Mouse (Mus musculus): Measurements from ENCODE around the gene Ilvbl. TPM values are rescaled to one million over a fixed set of nuclear protein-coding genes. Genes with fewer than 3 reads are reported as not detected.
A peak's percentile ranks its signal among the peaks of the same experiment; 100 is the strongest.
"Not testable (repeated sequence)": the region's sequence is repeated elsewhere in the genome, so short reads cannot be mapped to it uniquely, and the experiment has no call there.

Ilvbl gene
- 42.7 and 46.0 TPM in 2 replicates for polyA plus RNA-seq (2014; fragmentation: Nextera tagmentation; extraction: Ambion mirVana)

GRCm38 (mm10) chr10:78574250-78575104 is at the start of gene Ilvbl:
Gene Ilvbl, plus strand, starts transcription at chr10:78574346.
- under 1% methylated on average over 51 of the region's 51 CpGs for WGBS

DNA sequence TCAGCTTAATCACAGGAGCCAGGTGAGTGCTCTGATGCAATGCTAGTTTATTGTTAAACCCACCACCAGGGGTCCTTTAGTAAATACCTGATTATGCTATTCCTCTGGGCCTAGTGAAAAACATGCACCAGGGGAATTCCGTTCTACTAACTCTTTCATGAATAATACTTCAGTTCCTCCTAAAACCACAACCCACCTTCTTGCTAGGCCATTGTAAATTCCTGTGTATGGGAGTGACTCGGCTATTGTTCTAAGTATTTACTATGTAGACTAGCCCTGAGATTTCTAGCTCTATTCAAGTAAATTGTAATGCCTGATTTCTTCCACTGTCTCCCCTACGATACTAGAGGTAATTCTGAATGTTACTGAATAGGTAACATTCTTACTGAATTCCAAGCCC is 49.1 kb upstream of the Ilvbl start:
- not testable (repeated sequence) for H3K27me3 ChIP-seq (ENCODE audit: control insufficient read depth, insufficient read depth, low read length); H3K4me2 ChIP-seq (replicated peaks); H3K4me3 ChIP-seq (replicated peaks; ENCODE audit: low read length); H3K9me3 ChIP-seq (ENCODE audit: control insufficient read depth, low read length); DNase-seq (ENCODE audit: low spot score); ATAC-seq (ENCODE audit: low FRiP score); H3K4me1 ChIP-seq (replicated peaks; ENCODE audit: control insufficient read depth, insufficient read depth, low read length); H3K27ac ChIP-seq; H3K36me3 ChIP-seq (replicated peaks; ENCODE audit: control insufficient read depth, insufficient read depth); H3K9ac ChIP-seq
- 52% methylated on average over 3 of the region's 3 CpGs for WGBS

More at GRCm38 (mm10) chr10:78574250-78575104, at the start of gene Ilvbl:
- Histone ChIP-seq H3K9me3 (ENCODE audit: control insufficient read depth, low read length) (no peaks in the 10 kb centered on the region), H3K4me3 (replicated peaks; ENCODE audit: low read length) (peak within 1 kb of the TSS; percentile 43), H3K27me3 (ENCODE audit: control insufficient read depth, insufficient read depth, low read length) (no peaks in the 10 kb centered on the region), H3K4me1 (replicated peaks; ENCODE audit: control insufficient read depth, insufficient read depth, low read length) (peaks cover 7% of the 10 kb centered on the region; the same call in 1 of the 2 replicates), H3K9ac (peak within 1 kb of the TSS; percentile 59), H3K27ac (peak within 1 kb of the TSS; percentile 76), H3K36me3 (replicated peaks; ENCODE audit: control insufficient read depth, insufficient read depth) (peaks cover 28% of the 10 kb centered on the region), H3K4me2 (replicated peaks) (peak within 1 kb of the TSS; percentile 59)
- DNase-seq (ENCODE audit: low spot score) (peak; percentile 93), ATAC-seq (ENCODE audit: low FRiP score) (peak; percentile 93)

- H3K4me3 ChIP-seq (replicated peaks; ENCODE audit: low read length), result no peak overlapping the region
- no peak overlapping the region for H3K4me2 ChIP-seq (replicated peaks)
- H3K4me1 ChIP-seq (replicated peaks; ENCODE audit: control insufficient read depth, insufficient read depth, low read length), result no peaks in the 10 kb centered on the region
- H3K27ac ChIP-seq, result no peak overlapping the region
- DNase-seq (ENCODE audit: low spot score) (no peak), ATAC-seq (ENCODE audit: low FRiP score) (no peak)
- H3K9me3 ChIP-seq (ENCODE audit: control insufficient read depth, low read length), result no peaks in the 10 kb centered on the region
- WGBS, result 67% methylated on average over 4 of the region's 4 CpGs
- no peaks in the 10 kb centered on the region for H3K36me3 ChIP-seq (replicated peaks; ENCODE audit: control insufficient read depth, insufficient read depth)
- H3K9ac ChIP-seq, result no peak overlapping the region
- no peaks in the 10 kb centered on the region for H3K27me3 ChIP-seq (ENCODE audit: control insufficient read depth, insufficient read depth, low read length)
Observed at GRCm38 (mm10) chr10:78525511-78525910, 48.6 kb upstream of the Ilvbl start.

GRCm38 (mm10) chr10:78540943-78541342 is 33.2 kb upstream of the Ilvbl start:
- Histone ChIP-seq H3K4me3 (replicated peaks; ENCODE audit: low read length) (no peak overlapping the region), H3K4me2 (replicated peaks) (no peak overlapping the region), H3K4me1 (replicated peaks; ENCODE audit: control insufficient read depth, insufficient read depth, low read length) (no peaks in the 10 kb centered on the region), H3K27ac (no peak overlapping the region), H3K36me3 (replicated peaks; ENCODE audit: control insufficient read depth, insufficient read depth) (no peaks in the 10 kb centered on the region), H3K27me3 (ENCODE audit: control insufficient read depth, insufficient read depth, low read length) (no peaks in the 10 kb centered on the region), H3K9ac (no peak overlapping the region), H3K9me3 (ENCODE audit: control insufficient read depth, low read length) (no peaks in the 10 kb centered on the region)
- no peak for ATAC-seq (ENCODE audit: low FRiP score)
- 70% methylated on average over 2 of the region's 2 CpGs for whole genome bisulfite sequencing
- DNase-seq (ENCODE audit: low spot score), result no peak

GRCm38 (mm10) chr10:78565070-78565469 is 9.1 kb upstream of the Ilvbl start:
- Histone ChIP-seq H3K36me3 (replicated peaks; ENCODE audit: control insufficient read depth, insufficient read depth) (no peaks in the 10 kb centered on the region), H3K4me1 (replicated peaks; ENCODE audit: control insufficient read depth, insufficient read depth, low read length) (no peaks in the 10 kb centered on the region), H3K9me3 (ENCODE audit: control insufficient read depth, low read length) (no peaks in the 10 kb centered on the region), H3K9ac (no peak overlapping the region), H3K27ac (no peak overlapping the region), H3K4me2 (replicated peaks) (no peak overlapping the region), H3K27me3 (ENCODE audit: control insufficient read depth, insufficient read depth, low read length) (no peaks in the 10 kb centered on the region), H3K4me3 (replicated peaks; ENCODE audit: low read length) (no peak overlapping the region)
- 94% methylated on average over 1 of the region's 1 CpGs for WGBS
- no peak for DNase-seq (ENCODE audit: low spot score)
- ATAC-seq (ENCODE audit: low FRiP score), result no peak

DNA sequence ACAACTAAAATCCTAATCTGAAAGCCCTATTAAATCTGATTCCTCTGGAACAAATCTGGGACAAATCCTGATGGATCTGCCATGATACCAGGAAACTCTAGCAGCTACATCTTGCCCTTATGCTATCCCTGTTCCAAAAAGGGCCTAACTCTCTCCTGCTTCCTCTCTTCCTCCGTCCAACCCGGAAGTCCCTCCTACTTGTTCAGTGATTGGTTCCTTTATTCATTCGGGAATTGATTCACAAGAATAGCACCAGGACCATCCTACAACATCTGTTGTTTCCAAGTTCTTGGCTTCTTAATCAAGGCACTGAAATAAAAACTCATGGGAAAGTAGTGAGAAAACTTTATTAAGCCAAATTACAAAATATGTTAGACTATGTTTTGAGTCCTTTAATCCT is 5.0 kb upstream of the Ilvbl start:
- H3K4me1 ChIP-seq (replicated peaks; ENCODE audit: control insufficient read depth, insufficient read depth, low read length), result no peaks in the 10 kb centered on the region
- no peak overlapping the region for H3K4me2 ChIP-seq (replicated peaks)
- no peak overlapping the region for H3K27ac ChIP-seq
- H3K36me3 ChIP-seq (replicated peaks; ENCODE audit: control insufficient read depth, insufficient read depth), result no peaks in the 10 kb centered on the region
- H3K9ac ChIP-seq, result no peak overlapping the region
- 89% methylated on average over 3 of the region's 3 CpGs for WGBS
- no peak overlapping the region for H3K4me3 ChIP-seq (replicated peaks; ENCODE audit: low read length)
- no peaks in the 10 kb centered on the region for H3K27me3 ChIP-seq (ENCODE audit: control insufficient read depth, insufficient read depth, low read length)
- ATAC-seq (ENCODE audit: low FRiP score), result no peak
- no peaks in the 10 kb centered on the region for H3K9me3 ChIP-seq (ENCODE audit: control insufficient read depth, low read length)
- DNase-seq (ENCODE audit: low spot score), result no peak

DNA sequence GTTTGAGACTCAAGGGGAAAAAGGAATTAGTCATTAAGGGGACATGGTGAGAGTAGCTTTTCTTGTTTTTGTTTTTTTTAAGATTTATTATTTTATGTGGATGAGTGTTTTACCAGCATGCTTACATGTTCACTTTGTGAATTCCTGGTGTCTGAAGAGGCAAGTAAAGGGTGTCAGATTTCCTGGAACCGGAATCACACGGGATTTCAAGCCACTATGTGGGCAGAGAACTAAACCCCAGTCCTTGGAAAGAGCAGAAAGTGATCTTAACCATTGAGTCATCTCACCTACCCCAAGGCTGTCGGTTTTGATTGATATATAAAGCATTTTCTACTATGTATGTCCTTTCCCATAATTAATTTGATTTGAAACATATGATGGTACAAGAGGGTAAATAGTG is 4.5 kb upstream of the Ilvbl start:
- no peak overlapping the region for H3K4me3 ChIP-seq (replicated peaks; ENCODE audit: low read length)
- no peak overlapping the region for H3K4me2 ChIP-seq (replicated peaks)
- no peaks in the 10 kb centered on the region for H3K9me3 ChIP-seq (ENCODE audit: control insufficient read depth, low read length)
- no peaks in the 10 kb centered on the region for H3K36me3 ChIP-seq (replicated peaks; ENCODE audit: control insufficient read depth, insufficient read depth)
- no peaks in the 10 kb centered on the region for H3K27me3 ChIP-seq (ENCODE audit: control insufficient read depth, insufficient read depth, low read length)
- H3K27ac ChIP-seq, result no peak overlapping the region
- DNase-seq (ENCODE audit: low spot score) (no peak), ATAC-seq (ENCODE audit: low FRiP score) (no peak)
- WGBS, result 66% methylated on average over 3 of the region's 3 CpGs
- H3K4me1 ChIP-seq (replicated peaks; ENCODE audit: control insufficient read depth, insufficient read depth, low read length), result no peaks in the 10 kb centered on the region
- H3K9ac ChIP-seq, result no peak overlapping the region

DNA sequence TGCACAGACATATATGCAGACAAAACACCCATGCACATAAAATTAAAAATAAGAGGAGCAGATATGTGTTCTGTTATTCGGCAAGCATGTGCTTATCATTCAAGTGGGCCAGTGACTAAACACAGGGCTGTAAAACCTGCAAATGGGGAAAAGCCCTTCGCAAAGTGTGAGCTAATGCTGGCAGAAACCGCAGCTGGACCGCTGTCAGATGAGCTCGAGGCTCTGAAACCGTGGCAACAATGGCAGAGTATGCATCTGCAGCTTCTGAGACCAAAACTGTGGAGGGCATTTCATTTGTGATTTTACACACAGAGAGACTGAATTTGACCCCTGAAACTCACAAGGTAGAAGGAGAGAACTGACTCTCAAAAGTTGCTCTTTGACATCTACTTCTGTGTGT is 3.7 kb upstream of the Ilvbl start:
- Histone ChIP-seq H3K27ac (no peak overlapping the region), H3K36me3 (replicated peaks; ENCODE audit: control insufficient read depth, insufficient read depth) (no peaks in the 10 kb centered on the region), H3K9me3 (ENCODE audit: control insufficient read depth, low read length) (no peaks in the 10 kb centered on the region), H3K9ac (no peak overlapping the region), H3K4me1 (replicated peaks; ENCODE audit: control insufficient read depth, insufficient read depth, low read length) (peaks cover 3% of the 10 kb centered on the region; the same call in 1 of the 2 replicates), H3K27me3 (ENCODE audit: control insufficient read depth, insufficient read depth, low read length) (no peaks in the 10 kb centered on the region), H3K4me3 (replicated peaks; ENCODE audit: low read length) (no peak overlapping the region), H3K4me2 (replicated peaks) (no peak overlapping the region)
- WGBS, result 62% methylated on average over 6 of the region's 6 CpGs
- ATAC-seq (ENCODE audit: low FRiP score) (no peak), DNase-seq (ENCODE audit: low spot score) (no peak)

GRCm38 (mm10) chr10:78570897-78571296 is 3.2 kb upstream of the Ilvbl start:
- H3K4me2 ChIP-seq (replicated peaks), result no peak overlapping the region
- no peaks in the 10 kb centered on the region for H3K9me3 ChIP-seq (ENCODE audit: control insufficient read depth, low read length)
- WGBS, result 58% methylated on average over 2 of the region's 2 CpGs
- H3K4me1 ChIP-seq (replicated peaks; ENCODE audit: control insufficient read depth, insufficient read depth, low read length), result peaks cover 7% of the 10 kb centered on the region; the same call in 1 of the 2 replicates
- H3K27ac ChIP-seq, result no peak overlapping the region
- ATAC-seq (ENCODE audit: low FRiP score) (no peak), DNase-seq (ENCODE audit: low spot score) (no peak)
- no peak overlapping the region for H3K4me3 ChIP-seq (replicated peaks; ENCODE audit: low read length)
- no peaks in the 10 kb centered on the region for H3K36me3 ChIP-seq (replicated peaks; ENCODE audit: control insufficient read depth, insufficient read depth)
- no peaks in the 10 kb centered on the region for H3K27me3 ChIP-seq (ENCODE audit: control insufficient read depth, insufficient read depth, low read length)
- H3K9ac ChIP-seq, result no peak overlapping the region

All from hindbrain, embryonic 14.5 days (tissue).